Mouse (Mus musculus) frontal cortex, adult (tissue): ENCODE results near the gene Inha.
A peak's percentile ranks its signal among the peaks of the same experiment; 100 is the strongest.

Experiments used
- ATAC-seq: cut with Nextera tagmentation; 2 replicates; pipeline ENCODE4 v1.9.2; 2017; ENCODE audit warnings: mild to moderate bottlenecking, moderate library complexity, mixed read lengths; ENCODE audit not compliant: low TSS enrichment

Inha gene

DNA sequence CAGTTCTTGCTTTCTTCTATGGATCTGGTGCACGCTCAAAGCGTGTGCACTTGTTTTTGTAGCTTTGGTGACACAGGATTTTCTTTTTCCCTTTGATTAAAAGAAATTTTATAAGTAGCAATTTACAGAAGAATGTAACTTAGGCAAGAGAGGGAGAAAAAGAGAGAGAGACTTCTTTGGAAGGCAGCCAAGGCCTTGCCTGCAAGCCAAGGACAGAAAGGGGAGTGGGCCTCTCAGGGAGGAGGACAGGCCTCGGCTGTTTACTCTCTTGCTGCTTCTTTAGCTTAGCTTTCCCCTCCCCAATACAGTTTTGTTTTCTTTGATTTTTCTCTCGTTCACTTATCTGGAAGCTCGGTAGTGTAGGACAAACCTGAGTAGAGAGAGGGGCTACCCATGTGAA, 12.7 kb downstream of the Inha start:
- no peak for ATAC-seq

DNA sequence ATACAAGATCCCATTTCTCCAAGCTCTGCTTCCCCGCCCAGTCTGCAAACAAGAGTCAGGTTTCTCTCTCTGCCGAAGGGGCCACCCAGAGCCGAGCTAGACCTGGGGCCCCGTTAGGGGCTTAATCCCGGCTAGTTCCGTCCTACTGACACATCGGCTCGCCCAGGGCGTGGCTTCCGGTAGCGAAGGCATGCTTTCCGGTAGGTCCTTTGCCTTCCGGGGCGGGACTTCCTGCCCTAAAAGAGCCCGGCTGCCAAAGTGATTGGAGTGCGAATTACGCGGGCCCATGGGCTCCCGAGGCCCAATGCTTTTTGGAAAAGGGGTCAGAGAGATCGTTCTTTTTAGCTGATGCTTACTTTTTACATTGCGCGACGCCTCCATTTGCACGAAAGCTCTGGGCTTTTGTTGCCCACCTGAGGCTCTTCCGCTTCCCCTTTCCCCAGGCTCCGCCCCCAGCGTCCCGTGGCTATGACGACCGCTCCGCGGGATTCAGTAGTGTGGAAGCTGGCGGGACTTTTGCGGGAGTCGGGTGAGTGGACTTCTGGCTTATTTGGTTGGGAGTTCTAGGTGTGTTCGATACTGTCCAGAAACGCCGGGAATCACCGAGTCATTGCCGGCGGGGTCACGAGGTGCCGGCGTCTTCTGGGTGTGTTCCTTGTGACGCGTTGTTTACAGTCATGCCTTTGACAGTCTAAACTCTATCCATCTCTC, 14.6 kb downstream of the Inha start, which contains the start of gene Stk11ip:
Gene Stk11ip (plus strand): TSS at position 209 of the 711 bp plus-strand sequence.
- ATAC-seq, result peak; percentile 99

DNA sequence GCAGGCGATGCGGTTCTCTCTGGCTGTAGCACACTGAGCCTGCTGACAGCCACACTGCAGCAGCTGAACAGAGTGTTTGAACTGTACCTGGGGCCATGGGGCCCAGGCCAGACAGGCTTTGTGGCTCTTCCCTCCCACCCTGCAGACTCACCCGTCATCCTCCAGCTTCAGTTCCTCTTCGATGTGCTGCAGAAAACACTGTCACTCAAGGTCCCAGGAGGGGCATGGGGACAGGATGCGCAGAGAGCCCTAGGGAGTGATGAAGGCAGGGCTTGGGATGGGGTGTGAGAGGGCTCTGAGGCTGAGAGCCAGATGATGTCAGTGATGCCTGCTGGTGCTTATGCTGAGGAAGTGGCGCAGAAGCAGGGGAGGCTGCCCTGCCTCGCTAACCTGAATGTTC, 17.8 kb downstream of the Inha start:
- ATAC-seq, result no peak

DNA sequence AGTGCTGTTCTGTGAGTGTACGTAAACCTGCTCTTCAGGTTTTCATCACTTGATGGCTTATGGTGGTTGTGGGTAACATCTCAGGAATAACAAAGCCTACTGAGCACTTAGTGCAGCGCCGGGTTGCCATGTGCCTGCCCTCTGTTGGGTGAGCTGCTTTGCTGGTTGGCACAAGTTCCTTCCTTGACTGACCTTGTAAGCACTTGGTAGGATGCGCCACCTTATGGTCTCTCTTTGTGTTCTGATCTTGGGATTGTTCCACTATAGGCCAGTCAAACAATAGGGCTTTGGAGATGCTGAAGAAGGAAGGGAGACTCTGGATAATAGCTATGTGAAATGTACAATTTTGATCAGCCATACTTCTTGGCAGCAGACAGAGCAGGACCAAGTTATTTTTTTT, 23.7 kb downstream of the Inha start:
- ATAC-seq, result no peak

DNA sequence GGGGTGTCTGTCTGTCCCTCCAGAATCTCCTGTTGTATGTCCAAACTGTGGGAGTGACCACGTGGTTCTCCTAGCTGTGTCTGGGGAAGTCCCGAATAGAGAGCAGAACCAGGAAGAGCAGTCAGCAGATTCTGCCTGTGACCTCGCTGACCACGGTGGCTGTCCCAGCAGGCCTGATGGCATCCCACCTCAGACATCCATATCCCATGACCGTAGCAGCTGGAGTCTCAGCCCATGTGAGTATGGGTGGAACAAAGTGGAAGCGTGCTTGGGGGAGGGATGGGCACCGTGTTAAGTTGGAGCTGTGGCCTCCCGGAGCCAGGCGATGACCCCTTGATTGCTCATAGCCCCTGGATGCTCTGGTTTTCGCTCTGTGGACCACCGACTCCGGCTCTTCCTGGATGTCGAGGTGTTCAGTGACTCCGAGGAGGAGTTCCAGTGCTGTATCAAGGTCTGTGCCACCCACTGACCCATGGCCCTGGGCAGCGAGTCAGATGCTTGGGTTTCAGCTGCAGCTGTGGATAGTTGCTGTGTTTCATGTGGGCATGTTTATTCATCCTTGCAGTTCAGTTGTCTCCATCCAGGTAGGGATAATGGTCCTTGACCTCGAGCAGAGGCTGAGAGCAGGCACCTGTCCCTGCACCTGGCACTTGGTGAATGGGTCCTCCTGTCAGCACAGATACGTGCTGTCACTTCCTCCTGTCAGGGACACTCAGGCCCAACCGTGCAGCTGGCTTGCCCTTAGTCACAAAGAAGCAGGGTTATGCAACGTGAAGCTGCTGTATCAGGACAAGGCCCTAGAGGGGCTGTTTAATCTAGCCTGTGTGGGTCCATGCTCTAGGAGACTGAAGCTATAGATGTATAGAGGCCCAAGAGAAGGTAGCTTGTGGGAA, 25.6 kb downstream of the Inha start:
- no peak for ATAC-seq

DNA sequence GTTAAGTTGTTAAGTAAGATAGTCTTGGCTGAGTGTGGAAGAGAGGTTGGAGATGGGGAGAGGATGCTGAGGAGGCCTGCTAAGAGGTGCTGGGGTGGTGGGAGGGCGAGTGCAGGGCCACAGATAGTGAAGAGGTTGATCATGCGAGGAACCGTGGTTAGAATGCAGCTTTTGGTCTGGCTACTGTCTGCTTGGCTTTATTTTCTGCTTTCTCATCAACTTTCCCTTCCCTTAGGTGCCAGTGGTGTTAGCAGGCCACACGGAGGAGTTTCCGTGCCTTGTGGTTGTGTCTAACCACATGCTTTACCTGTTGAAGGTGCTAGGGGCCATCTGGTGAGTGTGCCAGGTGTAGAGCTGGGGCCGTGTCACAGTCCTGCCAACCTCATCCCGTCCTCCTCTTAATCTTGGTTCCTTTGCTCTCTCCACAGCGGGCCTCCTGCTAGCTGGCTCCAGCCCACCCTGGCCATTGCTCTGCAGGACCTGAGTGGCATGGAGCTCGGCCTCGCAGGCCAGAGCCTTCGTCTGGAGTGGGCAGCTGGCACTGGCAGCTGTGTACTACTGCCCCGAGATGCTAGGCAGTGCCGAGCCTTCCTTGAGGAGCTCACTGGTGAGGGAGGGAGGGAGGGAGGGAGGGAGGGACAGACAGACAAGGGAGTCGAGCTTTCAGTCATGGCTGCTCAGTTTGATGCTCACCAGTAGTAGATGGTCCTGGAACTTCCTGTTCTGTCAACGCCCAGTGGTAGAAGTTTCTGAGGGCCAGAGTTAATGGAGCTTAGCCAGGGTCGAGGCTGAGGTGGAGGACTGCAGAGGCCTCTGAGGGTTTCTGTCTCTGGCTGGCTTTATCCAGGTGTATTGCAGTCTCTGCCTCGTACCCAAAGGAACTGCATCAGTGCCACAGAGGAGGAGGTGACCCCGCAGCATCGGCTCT, 26.7 kb downstream of the Inha start:
- ATAC-seq, result no peak

DNA sequence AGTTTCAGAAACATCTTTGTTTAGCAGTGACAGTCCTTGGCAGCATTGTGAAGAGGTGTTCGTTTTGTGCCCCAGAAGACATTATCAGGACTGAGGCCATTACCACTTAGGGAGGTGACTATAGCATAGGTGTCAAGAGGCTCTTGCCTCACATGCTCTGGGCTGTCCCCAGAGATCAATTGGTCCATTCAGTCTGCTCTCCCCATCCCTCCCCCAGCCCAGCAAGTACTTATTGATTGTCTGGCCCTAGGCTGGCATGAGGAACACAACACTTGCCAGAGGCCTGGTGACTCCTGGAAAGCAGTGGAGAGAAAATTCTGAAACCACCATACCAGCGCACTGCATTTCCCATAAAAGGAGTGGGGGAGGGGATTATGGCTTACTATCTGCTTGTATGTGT, 30.7 kb downstream of the Inha start:
- ATAC-seq, result no peak

DNA sequence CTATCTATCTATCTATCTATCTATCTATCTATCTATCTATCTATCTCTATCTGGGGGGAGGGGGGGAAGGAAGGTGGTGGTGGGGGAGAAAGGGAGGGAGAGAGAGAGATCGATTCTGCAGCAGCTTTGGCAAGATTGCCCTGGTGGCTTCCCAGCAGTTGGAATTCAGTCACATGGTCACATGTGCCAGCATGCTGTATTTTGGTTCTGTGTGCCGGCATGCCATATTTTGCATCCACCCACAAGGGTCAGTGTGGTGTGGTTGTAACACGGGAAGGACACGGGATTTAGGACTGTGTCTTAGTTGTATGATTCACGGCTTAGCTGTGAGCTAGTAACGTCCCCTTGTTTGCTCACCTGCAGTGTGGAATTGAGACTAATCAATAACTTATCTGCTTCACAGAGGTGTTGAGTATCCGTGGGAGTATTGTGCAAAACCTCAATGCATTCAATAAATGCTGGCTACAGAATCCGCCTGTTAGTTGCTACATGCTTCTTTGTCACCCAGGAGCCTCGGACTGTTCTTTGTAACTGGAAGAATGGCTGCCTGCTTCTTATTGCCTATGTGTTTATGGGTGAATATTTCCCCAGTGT, 31.8 kb downstream of the Inha start:
- no peak for ATAC-seq

DNA sequence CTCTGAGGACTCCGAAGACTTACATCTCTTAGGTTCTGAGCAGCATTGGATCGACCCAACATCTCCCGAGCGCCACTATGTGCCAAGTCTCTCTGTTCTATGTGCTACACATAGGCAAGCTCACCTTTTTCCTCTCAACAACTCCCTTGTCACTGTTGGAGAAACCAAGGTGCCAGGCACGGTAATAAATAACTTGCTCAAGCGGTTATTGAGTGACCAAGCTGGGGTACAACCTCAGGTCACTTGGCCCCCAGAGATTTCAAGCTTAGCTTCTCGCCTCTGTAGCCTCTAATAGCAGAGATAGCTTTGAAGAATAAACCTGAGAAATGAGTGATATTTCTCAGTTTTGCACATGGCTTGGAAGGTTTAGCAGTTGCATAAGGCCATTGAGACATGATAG, 34.6 kb downstream of the Inha start:
- no peak for ATAC-seq

DNA sequence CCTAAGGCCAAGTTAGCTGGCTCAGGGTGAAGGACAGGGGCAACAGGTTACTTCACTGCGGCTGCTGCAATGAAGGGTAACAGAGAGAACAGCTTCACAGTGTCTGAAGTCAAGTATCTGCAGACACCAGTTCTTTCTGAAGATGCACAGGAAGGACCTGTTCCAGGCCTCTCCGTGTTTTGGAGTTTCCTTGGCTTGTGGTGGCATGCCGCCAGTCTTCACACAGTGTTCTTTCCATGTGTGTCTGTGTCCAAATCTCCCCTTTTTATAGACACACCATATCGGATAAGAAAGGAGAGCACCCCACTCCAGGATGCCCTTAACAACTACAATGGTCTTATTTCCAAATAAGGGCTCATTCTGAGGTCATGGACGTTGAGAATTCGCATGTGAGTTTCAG, 37.5 kb downstream of the Inha start:
- no peak for ATAC-seq

DNA sequence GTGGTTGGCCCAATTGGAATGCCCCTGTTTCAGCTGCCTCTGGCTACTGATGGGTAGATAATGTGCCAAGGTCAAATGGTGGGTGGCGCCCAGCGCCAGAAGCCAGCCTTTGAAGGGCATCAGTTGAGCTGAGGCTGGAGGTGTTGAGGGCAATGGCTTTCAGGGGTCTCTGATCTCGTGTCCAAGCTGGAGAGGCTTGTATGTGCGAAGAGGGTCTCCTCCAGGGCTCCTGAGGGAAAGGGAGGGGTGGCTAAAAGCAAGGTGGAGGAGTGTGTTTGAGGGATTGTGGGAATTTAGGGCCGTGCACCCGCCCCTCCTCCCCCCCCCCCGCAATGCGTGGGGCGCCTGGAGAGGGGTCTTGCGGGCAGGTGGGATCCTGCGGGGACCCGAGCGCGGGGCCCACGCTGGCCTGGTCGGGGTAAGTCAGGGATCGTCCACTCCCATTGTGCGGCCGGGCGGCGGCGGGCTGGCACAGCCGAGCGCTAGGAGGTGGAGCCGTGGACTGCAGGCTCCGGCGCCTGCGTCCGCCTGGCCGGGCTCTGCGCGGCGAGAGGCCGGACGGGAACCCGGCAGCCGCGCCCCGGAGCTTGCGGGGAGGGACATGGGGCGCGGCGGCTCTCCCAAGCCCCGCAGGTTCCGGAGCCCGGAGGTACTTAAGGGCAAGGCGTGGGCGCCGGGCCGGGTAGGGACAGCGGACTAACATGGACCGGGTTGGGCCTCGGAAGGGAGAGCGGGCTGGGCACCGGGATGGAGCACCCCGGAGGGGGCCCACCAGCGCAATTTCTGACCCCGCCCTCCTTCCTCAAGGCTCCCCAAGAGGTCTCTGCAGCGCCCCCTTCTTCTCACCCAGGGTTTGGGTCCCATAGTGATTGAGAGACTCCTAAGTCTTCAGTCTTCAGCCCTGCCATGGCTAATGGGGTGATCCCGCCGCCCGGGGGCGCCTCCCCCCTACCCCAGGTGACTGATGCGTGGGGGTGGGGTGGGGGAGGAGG, 39.4 kb downstream of the Inha start, which contains the start of gene Slc4a3:
Gene Slc4a3 (plus strand): TSS at position 302 of the 992 bp plus-strand sequence.
- ATAC-seq, result peak; percentile 79

DNA sequence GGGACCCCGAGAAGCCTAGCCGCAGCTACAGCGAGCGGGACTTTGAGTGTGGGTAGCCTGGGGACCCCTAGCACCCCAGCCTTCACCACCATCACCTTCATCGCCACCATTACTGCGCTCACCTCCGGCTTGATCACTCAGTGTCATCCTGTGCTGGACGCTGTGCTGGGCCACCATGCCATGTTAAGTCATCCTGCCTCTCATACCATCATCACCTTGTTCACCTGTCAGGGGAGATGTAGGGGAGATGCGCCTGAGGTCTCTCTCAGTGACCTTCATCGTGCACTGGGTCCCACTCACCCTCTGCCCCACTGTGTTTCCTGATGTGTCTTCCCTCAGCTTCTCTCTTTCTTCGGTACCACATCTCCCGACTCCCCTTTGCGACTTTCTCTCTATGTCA, 40.5 kb downstream of the Inha start:
- no peak for ATAC-seq

DNA sequence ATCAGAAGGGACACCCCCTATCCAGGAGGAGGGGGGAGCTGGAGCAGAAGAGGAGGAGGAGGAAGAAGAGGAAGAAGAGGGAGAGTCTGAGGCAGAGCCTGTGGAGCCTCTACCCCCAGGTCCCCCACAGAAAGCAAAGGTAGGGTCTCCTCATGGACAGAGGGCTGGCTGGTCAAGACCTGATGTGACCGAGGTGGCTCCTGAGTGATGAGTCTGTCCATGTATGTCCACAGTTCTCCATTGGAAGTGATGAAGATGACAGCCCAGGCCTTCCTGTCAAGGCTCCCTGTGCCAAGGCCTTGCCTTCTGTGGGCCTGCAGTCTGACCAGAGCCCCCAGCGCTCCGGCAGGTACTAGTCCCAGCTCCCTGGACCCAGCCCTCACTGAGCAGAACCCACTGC, 41.2 kb downstream of the Inha start:
- ATAC-seq, result no peak

DNA sequence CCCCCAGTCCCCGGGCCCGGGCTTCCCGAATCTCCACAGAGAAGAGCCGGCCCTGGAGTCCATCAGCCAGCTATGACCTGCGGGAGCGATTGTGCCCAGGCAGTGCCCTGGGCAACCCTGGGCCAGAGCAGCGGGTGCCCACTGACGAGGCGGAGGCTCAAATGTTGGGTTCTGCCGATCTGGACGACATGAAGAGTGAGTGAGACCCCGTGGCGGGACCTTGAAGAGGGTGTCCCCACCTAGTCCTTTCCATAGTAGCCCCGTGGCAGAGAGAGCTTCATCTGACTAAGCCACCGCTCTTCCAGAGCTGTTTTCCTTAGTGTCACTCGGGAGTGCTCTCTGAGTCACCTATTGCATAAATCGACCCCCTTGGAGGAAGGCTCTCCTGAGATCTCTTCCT, 42.0 kb downstream of the Inha start:
- ATAC-seq, result no peak

DNA sequence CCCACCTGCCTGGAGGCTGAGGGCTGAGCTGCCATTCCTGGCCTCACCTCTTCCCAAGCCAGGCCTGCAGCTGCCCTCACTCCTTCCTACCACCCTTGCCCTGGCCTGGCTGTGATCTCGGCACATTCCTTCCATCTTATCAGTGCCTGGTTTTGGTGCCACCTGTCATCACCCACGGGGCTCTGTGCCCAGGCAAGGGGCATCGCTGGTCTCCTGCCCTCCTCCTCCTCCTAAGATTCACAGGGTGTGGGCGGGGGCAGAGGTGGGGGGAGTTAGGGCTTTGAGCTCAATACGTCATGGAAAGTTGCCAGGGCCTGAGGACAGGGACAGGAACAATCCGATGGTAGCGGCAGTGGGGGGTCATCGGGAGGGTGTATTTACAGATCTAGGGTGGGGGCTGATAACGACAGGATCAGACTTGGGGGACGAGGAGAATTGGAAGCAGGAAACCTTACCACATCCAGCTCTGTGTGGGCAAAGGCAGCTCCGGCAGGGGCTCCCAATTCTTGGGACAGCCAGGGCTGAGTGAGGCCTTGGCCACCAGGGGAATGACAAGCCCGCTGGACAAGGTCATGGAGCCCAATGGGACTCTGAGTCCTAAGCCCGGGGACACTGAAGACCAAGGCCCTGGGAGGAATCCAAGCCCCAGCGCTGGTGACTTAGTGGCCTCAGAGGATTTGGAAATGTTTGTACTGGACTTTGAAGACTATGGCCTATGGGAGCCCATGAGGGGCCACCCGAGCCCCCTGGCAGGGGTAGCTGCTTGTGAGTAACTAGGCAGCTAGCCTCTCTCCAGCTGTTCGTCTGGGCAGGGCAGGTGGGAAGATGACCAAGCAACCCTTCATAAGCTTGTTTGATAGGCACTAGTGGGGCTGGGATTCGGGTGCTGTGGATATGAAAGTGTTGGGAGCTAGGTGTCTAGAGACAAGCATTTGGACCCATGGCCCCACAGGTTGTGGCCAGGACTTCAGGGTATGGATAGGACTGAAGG, 42.7 kb downstream of the Inha start:
- ATAC-seq, result no peak

DNA sequence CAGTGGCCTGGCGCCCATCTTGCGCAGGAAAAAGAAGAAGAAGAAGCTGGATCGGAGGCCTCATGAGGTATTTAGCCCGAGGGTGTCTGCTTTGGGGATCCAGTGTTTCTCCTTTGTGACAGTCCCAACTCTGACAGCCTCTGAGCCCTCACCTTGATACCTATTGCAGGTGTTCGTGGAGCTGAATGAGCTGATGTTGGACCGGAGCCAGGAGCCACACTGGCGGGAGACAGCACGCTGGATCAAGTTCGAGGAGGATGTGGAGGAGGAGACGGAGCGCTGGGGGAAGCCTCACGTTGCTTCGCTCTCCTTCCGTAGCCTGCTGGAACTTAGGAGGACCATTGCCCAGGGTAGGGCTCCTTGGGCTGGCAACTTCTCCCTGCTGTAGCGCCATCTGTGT, 43.7 kb downstream of the Inha start:
- ATAC-seq, result no peak

DNA sequence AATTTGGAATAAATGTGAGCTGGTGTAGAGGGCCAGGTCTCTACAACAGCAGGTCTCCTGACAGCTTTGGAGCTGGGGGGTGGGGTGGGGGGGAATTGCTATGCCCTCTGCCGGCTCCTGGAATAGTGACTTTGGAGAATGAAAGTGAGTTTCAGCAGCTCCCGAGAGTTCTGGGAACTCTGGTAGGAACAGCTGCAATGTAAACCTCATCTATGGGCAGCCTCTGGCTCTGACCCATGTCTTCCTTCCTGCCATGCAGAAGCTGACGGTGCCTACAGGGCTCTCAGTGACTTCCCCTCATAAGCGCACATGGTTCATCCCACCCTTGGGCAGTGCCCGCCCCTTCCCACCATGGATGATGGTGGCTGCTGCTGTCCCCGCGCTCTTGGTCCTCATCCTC, 48.8 kb downstream of the Inha start:
- no peak for ATAC-seq

DNA sequence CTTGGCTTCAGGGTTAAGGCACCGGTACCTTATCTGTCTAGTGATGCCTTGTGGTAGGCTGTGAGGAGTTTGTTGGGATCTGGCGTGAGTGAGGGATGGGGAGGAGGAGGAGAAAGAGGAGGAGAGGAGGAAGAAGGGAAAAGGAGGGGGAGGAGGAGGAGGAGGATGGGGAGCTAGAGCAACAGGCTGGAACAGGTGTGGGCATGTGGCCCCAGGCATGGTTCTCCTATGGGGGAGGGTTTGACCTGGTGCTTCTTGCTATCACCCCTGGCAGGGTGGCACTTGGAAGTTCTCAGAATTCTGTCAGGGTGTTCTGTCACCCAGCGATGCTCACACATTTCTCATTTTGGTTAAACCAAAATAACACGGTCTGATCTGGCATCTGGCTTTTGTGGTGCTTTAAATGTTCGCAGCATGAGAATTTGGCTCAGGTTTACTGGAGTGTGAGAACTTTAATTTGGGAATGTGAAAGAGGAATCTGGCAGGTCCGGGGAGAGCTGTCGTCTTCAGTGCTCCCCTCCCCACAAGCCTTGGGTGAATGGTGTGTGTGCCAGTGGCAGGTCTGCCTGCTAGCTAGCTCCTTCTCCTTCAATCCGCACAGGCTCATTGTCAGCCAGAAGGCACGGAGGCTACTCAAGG, 49.4 kb downstream of the Inha start:
- peak; percentile 36 for ATAC-seq

DNA sequence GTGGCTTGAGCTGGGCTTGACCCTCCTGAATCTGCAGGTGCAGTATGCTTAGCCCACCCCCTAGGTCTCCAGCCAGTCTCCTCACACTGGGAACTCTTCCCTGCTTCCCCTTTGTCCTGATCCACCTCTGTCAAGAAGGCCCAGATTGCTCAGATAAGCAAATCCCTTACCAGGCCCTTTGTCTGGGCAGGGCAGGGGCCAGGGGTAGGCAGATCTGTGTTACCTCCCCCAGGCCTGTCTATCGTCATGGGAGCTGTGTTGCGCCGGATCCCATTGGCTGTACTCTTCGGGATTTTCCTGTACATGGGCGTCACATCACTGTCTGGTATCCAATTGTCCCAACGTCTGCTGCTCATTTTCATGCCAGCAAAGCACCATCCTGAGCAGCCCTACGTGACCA, 50.2 kb downstream of the Inha start:
- ATAC-seq, result no peak
